Mouse (Mus musculus) forebrain, postnatal 0 days (tissue): ENCODE data around the gene Mapk8ip2. TPM values are rescaled to one million over a fixed set of nuclear protein-coding genes. Genes with fewer than 3 reads are reported as not detected.

ENCODE experiments used
- ATAC-seq: fragments of 200-750 bp; cut with Nextera tagmentation; 2 replicates; pipeline ENCODE4 v1.8.0; 2017; ENCODE audit warnings: mild to moderate bottlenecking, moderate library complexity
- DNase-seq: peaks from one replicate; pipeline ENCODE4 v3.0.0-alpha.2; 2015
- H3K27ac ChIP-seq: fragments of 300-500 bp; sonication (generic); 2 replicates; pipeline ENCODE4 v1.5.1; 2014; ENCODE audit warnings: low read depth, mild to moderate bottlenecking, antibody characterized with exemption, low read length, moderate library complexity, mixed read lengths
- H3K27me3 ChIP-seq: fragments of 300-500 bp; sonication (generic); 2 replicates; pipeline ENCODE4 v1.6.1; 2014; ENCODE audit warnings: mild to moderate bottlenecking, low read length, mixed read lengths; ENCODE audit not compliant: insufficient read depth
- H3K36me3 ChIP-seq: fragments of 300-500 bp; sonication (generic); 2 replicates; pipeline ENCODE4 v1.6.1; 2014; ENCODE audit warnings: mild to moderate bottlenecking, moderate library complexity; ENCODE audit not compliant: insufficient read depth
- H3K4me1 ChIP-seq: fragments of 300-500 bp; sonication (generic); 2 replicates; pipeline ENCODE4 v1.6.1; 2014; ENCODE audit warnings: antibody characterized with exemption; ENCODE audit not compliant: insufficient read depth
- H3K4me2 ChIP-seq: fragments of 300-500 bp; sonication (generic); 2 replicates; pipeline ENCODE4 v1.6.1; 2014; ENCODE audit warnings: low read depth, mild to moderate bottlenecking, moderate library complexity
- H3K4me3 ChIP-seq: fragments of 300-500 bp; sonication (generic); 2 replicates; pipeline ENCODE4 v1.5.1; 2014; ENCODE audit warnings: low read depth, low read length, mixed read lengths
- H3K9ac ChIP-seq: fragments of 300-500 bp; sonication (generic); 2 replicates; pipeline ENCODE4 v1.6.1; 2014; ENCODE audit warnings: mild to moderate bottlenecking
- H3K9me3 ChIP-seq: fragments of 300-500 bp; sonication (generic); 2 replicates; pipeline ENCODE4 v1.6.1; 2016; ENCODE audit warnings: low read length
- CTCF ChIP-seq: sonication (generic); IDR thresholded peaks from 2 replicates; pipeline ENCODE4 v1.5.1; 2016; ENCODE audit warnings: antibody characterized with exemption, control low read depth, low read depth
- WGBS: fragments of 180-500 bp; shearing (Covaris S2); extraction: QIAGEN DNeasy Blood & Tissue Kit; methylation state at CpG from one replicate; pipeline ENCODE4 v1.1.7; 2014; 5-methylcytosine and 5-hydroxymethylcytosine counted together
- polyA plus RNA-seq: library from polyadenylated mRNA; unstranded; fragments of >200 nt; fragmentation: Nextera tagmentation; extraction: Ambion mirVana; gene quantifications from 2 replicates; pipeline ENCODE4 v1.2.1, GENCODE M21; 2015
- total RNA-seq: library from RNA; depleted of rRNA; stranded (reverse); fragments of >200 nt; gene quantifications from 2 replicates; pipeline ENCODE4 v1.2.3, GENCODE M21; 2014

The Mapk8ip2 gene
- total and polyA plus RNA-seq, 2 experiments from 2014 or later, result 70.9 to 95.8 TPM

DNA sequence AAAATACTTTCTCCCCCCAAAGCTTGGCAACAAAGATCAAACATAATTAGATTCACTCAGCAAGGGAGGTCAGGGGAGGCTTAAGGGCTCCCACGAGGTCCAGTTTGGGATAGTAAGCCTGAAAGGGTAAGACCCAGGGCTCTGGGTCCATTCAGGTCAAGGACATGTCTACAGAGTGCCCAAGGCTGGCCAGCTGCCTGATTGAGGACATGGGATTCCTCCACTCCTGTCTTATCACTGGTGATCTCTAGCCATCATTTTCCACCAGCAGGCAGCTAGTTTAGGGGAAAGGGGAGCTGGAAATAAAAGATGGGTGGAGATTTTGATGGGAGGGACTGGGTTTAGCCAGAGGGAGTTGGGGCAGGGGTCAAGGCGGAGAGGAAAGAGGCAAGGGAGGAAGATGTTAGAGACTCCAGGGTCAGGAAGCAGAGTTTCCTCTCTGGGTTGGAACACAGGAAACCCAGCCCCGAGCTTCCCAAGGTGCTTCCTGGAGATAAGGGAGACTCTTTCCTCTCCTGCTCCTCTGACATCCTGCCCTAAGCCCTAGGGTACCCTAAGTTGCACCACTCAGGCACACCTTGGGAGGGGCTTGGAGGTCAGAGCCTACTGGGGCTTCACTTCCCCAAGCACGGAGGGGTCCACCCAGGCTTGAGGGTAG, 43.8 kb downstream of the Mapk8ip2 start:
- Histone ChIP-seq H3K4me1 (peaks cover 9% of the 10 kb centered on the region), H3K36me3 (no peaks in the 10 kb centered on the region), H3K27me3 (0 out of 2 replicates have a peak, but pooled peaks cover 3% of the 10 kb centered on the region), H3K27ac (no peak overlapping the region), H3K9me3 (no peaks in the 10 kb centered on the region), H3K4me3 (peak overlapping the region; percentile 84; the same call in 1 of the 2 replicates), H3K4me2 (peak overlapping the region; percentile 92), H3K9ac (no peak overlapping the region)
- TF ChIP-seq CTCF, result no peak
- WGBS, result 35% methylated on average over 4 of the region's 4 CpGs
- DNase-seq, result no peak
- ATAC-seq, result no peak

DNA sequence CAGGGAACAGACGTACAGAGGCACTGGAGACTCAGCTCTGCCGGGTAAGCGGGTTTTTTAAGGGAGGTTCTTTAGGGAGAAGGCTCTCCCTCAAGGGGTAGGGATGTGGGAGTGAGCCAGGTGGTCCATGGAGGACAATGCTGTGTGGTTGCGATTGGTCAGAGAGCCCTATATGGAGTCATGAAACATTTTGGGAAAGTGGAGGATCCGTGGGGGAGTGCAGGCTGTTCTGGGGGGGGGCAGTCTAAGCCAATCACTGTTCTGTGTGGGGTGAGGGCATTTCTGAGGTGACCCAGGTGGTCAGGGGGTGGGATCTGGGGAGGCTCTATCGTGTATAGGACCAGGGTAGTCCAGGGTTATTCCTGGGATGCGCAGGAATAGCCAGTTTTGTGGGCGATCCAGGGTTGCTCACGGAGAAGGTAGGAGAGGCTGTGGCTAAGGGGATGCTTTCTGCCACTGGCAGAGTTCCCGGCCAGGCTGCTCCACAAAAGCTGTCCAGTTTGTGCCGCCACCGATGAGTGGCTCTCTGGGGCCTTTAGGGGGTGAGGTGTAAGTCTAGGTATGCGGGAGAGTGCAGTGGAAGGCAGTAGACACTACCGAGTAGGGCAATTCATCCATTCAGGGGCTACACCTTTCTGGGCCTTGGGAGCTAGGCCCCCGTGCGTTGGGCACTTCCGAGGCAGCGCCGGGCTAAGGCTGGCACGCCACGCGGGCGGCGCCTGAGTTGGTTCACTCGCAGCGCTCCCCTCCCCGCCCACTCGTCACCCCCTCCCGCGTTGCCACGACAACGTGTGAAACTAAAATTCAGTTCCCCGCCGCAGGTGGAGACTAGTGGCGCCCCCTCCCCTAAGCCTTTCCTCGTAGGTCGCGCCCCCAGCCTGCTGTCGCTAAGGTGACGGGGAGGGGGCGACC, 44.6 kb downstream of the Mapk8ip2 start:
- H3K4me3 ChIP-seq, result peak overlapping the region; percentile 84
- peaks cover 4% of the 10 kb centered on the region for H3K36me3 ChIP-seq
- H3K4me2 ChIP-seq, result peak overlapping the region; percentile 92
- H3K27ac ChIP-seq, result peak overlapping the region; percentile 87; the same call in 1 of the 2 replicates
- 0 out of 2 replicates have a peak, but pooled peaks cover 3% of the 10 kb centered on the region for H3K27me3 ChIP-seq
- peak overlapping the region; percentile 77 for H3K9ac ChIP-seq
- no peaks in the 10 kb centered on the region for H3K9me3 ChIP-seq
- ATAC-seq (peak; percentile 49), DNase-seq (peak; percentile 87)
- TF ChIP-seq CTCF, result no peak; the same call in 1 of the 2 replicates
- WGBS, result 6% methylated on average over 27 of the region's 41 CpGs
- peaks cover 9% of the 10 kb centered on the region for H3K4me1 ChIP-seq

DNA sequence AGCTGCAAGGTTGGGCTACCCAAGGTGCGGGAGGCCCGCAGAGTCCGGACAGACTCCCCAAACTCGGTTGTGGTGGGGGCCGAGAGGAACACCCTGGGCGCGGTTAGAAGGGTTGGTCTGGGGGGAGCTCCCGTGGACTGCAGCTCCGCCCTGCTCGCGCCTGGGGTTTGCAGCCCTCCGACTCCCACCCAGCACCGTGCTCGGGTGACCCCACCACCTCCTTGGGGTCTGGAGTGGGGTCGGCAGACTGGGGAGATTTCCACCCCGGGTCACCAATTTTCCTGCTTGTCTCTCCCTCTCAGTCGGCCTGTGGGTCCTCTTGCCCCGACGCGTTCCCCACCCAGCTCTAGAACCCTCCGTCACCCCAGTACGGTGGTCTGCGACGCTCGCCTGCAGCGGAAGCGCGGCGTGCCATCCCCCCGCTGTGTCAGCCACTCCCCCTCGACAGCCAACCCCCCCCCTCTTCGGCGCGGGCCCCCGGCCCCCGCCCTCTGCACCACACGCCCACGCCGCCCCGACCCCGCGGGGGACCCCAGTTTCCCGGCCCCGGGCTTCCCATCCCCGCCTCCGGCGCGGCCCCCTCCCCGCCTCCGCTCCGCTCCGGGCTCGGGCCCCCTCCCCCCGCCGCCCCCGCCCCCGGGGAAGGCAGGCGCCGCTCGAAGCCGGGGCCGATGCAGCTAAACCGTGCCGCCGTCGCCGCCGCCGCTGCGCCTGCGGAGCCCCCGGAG, 45.4 kb downstream of the Mapk8ip2 start, which contains the start of gene Shank3:
Shank3 (plus strand) TSS at position 663 of the 728 bp plus-strand sequence.
- no peak for TF ChIP-seq CTCF
- H3K9ac ChIP-seq, result peak within 1 kb of the TSS; percentile 77
- H3K27ac ChIP-seq, result peak within 1 kb of the TSS; percentile 87
- ATAC-seq (peak; percentile 69), DNase-seq (peak; percentile 69)
- WGBS, result under 1% methylated on average over 42 of the region's 72 CpGs
- H3K9me3 ChIP-seq, result no peaks in the 10 kb centered on the region
- peaks cover 9% of the 10 kb centered on the region for H3K4me1 ChIP-seq
- H3K4me2 ChIP-seq, result peak within 1 kb of the TSS; percentile 92
- H3K4me3 ChIP-seq, result peak within 1 kb of the TSS; percentile 84
- H3K36me3 ChIP-seq, result peaks cover 12% of the 10 kb centered on the region
- 0 out of 2 replicates have a peak, but pooled peaks cover 3% of the 10 kb centered on the region for H3K27me3 ChIP-seq

DNA sequence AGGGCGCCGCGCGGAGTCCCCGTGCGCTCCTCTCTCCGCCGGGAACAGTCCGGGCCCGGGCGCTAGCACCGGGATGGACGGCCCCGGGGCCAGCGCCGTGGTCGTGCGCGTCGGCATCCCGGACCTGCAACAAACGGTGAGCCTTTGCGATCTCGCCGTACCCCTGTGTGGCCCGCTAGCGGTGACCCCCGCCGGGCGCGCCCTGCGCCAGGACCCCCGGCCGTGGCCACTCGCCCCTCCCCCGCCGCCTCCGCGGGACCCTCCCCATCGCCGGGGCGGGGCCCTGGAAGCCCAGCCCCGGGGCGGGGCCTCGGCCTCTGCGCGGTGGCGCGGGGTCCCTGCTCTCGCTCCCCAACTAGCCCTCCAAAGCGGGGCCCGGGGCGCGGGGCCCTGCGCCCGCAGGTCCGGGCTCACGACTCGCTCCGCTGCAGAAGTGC, 46.1 kb downstream of the Mapk8ip2 start:
- ATAC-seq (peak; percentile 77), DNase-seq (peak; percentile 84)
- peak overlapping the region; percentile 84 for H3K4me3 ChIP-seq
- H3K4me1 ChIP-seq, result peaks cover 9% of the 10 kb centered on the region
- TF ChIP-seq CTCF, result no peak
- 4% methylated on average over 44 of the region's 60 CpGs for WGBS
- H3K9ac ChIP-seq, result peak overlapping the region; percentile 77
- H3K36me3 ChIP-seq, result peaks cover 18% of the 10 kb centered on the region
- H3K27me3 ChIP-seq, result 0 out of 2 replicates have a peak, but pooled peaks cover 3% of the 10 kb centered on the region
- peak overlapping the region; percentile 92 for H3K4me2 ChIP-seq
- H3K9me3 ChIP-seq, result no peaks in the 10 kb centered on the region
- H3K27ac ChIP-seq, result peak overlapping the region; percentile 87

DNA sequence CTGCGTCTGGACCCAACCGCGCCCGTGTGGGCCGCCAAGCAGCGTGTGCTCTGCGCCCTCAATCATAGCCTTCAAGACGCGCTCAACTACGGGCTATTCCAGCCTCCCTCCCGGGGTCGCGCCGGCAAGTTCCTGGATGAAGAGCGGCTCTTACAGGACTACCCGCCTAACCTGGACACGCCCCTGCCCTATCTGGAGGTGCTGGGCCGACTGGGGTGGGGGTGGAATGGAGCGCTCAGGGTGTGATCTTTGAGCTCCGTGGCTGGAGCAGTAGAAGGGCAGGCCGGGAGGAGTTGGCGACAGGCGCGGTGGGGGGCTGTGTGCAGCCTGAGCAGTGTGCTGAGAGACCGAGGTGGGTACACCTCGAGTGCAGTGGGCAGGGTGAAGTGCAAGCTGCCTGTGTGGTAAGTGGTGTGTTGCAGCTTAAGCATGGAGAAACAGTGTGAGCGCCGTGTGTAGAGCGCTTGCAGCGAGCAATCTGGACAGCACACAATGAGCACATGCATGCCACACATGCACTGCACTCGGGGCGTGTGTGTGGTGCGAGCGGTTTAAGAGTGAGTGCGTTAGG, 46.6 kb downstream of the Mapk8ip2 start:
- Histone ChIP-seq H3K36me3 (peaks cover 23% of the 10 kb centered on the region), H3K4me1 (peaks cover 9% of the 10 kb centered on the region), H3K9me3 (no peaks in the 10 kb centered on the region), H3K4me2 (peak overlapping the region; percentile 92), H3K4me3 (peak overlapping the region; percentile 84), H3K27me3 (0 out of 2 replicates have a peak, but pooled peaks cover 3% of the 10 kb centered on the region), H3K27ac (peak overlapping the region; percentile 87), H3K9ac (peak overlapping the region; percentile 77)
- DNase-seq (peak; percentile 68), ATAC-seq (peak; percentile 38)
- 2% methylated on average over 35 of the region's 35 CpGs for WGBS
- TF ChIP-seq CTCF, result no peak

DNA sequence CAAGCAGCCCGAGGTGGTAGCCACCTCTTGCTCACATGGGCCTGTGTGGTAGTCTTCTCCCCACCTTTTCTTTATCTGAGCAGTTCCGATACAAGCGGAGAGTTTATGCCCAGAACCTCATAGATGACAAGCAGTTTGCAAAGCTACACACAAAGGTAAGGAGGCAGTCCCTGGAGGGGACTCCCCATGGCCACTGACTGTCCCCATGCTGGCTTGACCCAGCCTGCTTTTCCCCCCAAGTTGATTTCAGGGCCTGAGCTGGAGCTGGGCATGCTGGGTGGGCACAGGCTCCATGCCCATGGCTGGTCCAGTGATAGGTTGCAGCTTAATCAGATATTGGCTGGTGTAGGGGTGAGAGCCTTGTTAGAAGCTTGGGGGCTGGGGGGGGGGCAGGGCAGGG, 47.6 kb downstream of the Mapk8ip2 start:
- no peak for TF ChIP-seq CTCF

More for the DNA sequence above, 47.6 kb downstream of the Mapk8ip2 start:
- H3K36me3 ChIP-seq, result peaks cover 28% of the 10 kb centered on the region
- no peak overlapping the region for H3K4me3 ChIP-seq
- no peak overlapping the region for H3K4me2 ChIP-seq
- H3K4me1 ChIP-seq, result peaks cover 9% of the 10 kb centered on the region
- DNase-seq (no peak), ATAC-seq (no peak)
- H3K27me3 ChIP-seq, result 0 out of 2 replicates have a peak, but pooled peaks cover 3% of the 10 kb centered on the region
- 86% methylated on average over 3 of the region's 3 CpGs for WGBS
- H3K9ac ChIP-seq, result no peak overlapping the region
- no peaks in the 10 kb centered on the region for H3K9me3 ChIP-seq
- no peak overlapping the region for H3K27ac ChIP-seq
